Mouse (Mus musculus): ENCODE results near the gene Gm5142. TPM values are rescaled to one million over a fixed set of nuclear protein-coding genes. Genes with fewer than 3 reads are reported as not detected.

Gene Gm5142
- not detected in 2 replicates for polyA plus RNA-seq (2015; fragmentation: Nextera tagmentation; extraction: Ambion mirVana)

GRCm38 (mm10) chr14:59178649-59179048 lies at the start of gene Gm5142:
Gm5142 (minus strand) TSS chr14:59178749.

GRCm38 (mm10) chr14:59200711-59201603 lies 22.4 kb upstream of the Gm5142 start, which contains the start of gene Rcbtb1:
Rcbtb1 (plus strand) TSS chr14:59201209.

GRCm38 (mm10) chr14:59142793-59143192 lies 35.8 kb downstream of the Gm5142 start, which contains the start of gene 1700129C05Rik:
1700129C05Rik (minus strand) TSS chr14:59142893.

Other genes with a start within 250 kb of the Gm5142 start
- not detected in 2 replicates for gene 1700129C05Rik, start 35.9 kb downstream of the Gm5142 start, polyA plus RNA-seq (2015; fragmentation: Nextera tagmentation; extraction: Ambion mirVana)
- 14.4 and 14.5 TPM in 2 replicates for gene Rcbtb1, start 22.5 kb upstream of the Gm5142 start, polyA plus RNA-seq (2015; fragmentation: Nextera tagmentation; extraction: Ambion mirVana)
- not detected in 2 replicates for gene Gm6904, start 81.5 kb upstream of the Gm5142 start, polyA plus RNA-seq (2015; fragmentation: Nextera tagmentation; extraction: Ambion mirVana)
- gene Phf11a, start 118.8 kb upstream of the Gm5142 start, polyA plus RNA-seq (2015; fragmentation: Nextera tagmentation; extraction: Ambion mirVana), result 0.45 and 0.89 TPM in 2 replicates
- gene Phf11b, start 162.6 kb upstream of the Gm5142 start, polyA plus RNA-seq (2015; fragmentation: Nextera tagmentation; extraction: Ambion mirVana), result 2.6 and 4.0 TPM in 2 replicates
- gene Phf11d, start 186.7 kb upstream of the Gm5142 start, polyA plus RNA-seq (2015; fragmentation: Nextera tagmentation; extraction: Ambion mirVana), result 5.5 and 6.0 TPM in 2 replicates
- 0.10 and 0.17 TPM in 2 replicates for gene Phf11c, start 216.6 kb upstream of the Gm5142 start, polyA plus RNA-seq (2015; fragmentation: Nextera tagmentation; extraction: Ambion mirVana)

All from urinary bladder, postnatal 0 days (tissue).